Mouse (Mus musculus): ENCODE results near the gene Hspd1.
"Not testable (repeated sequence)": the region's sequence is repeated elsewhere in the genome, so short reads cannot be mapped to it uniquely, and the experiment has no call there.

The Hspd1 gene

DNA sequence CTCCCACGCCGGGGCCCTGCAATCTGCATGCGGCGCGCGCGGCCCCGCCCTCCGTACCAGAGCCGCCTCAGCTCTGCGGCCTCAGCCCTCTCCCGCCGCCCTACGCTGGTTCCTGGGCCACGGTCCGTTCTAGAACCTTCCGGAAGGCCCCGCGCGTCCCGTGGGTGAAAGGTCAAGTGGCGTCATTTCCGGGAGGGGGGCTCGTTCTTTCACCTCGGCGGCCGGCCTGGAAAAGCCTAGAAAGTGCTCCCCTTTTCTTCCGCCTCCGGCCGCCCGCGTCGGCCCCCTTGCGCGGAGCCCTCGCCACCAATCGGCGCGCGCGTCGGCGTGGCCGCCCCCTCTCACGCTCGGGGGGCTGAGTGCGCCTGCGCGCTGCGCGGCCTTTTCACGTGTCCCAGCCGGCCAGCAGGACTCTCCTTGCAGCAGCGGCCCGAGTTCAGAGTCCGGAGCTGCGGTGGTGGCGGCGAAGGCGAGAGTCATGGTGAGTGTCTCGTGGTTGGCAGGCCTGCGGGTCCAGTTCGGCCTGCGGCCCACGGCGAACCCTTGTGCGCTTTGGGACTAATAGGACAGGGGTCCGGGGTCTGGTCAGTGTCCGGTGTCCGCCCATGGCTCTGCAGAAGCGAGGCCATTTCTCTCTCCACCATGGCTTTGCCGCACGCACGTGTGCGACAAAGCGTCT, at the start of gene Hspd1, which contains the start of gene Hspe1:
Gene Hspd1 (minus strand): TSS at position 312 of the 679 bp plus-strand sequence.
Gene Hspe1 (plus strand): TSS at position 201 of the 679 bp plus-strand sequence.
- peak; percentile 99 for DNase-seq

GRCm38 (mm10) chr1:55135846-55136245, 47.8 kb upstream of the Hspd1 start:
- DNase-seq, result no peak

GRCm38 (mm10) chr1:55134301-55134700, 46.3 kb upstream of the Hspd1 start:
- no peak for DNase-seq

DNA sequence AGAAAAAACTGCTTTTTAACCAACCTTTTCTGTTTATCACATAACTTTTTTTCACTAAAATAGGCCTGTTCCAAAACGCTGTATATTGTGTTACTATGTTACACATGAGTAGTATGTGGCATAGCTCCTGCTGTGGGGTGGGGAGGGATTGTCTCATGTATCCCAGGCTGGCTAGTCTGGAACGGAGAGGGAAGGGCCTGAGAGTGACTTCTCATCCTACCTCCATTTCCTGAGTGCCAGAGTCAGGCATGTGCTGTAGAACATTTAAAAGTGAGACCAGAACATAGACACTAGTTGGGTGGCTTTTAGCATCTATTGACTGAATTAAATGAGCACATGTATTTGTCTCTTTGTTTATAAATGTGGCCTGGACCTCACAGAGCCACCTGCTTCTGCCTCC, 45.1 kb upstream of the Hspd1 start:
- no peak for DNase-seq

DNA sequence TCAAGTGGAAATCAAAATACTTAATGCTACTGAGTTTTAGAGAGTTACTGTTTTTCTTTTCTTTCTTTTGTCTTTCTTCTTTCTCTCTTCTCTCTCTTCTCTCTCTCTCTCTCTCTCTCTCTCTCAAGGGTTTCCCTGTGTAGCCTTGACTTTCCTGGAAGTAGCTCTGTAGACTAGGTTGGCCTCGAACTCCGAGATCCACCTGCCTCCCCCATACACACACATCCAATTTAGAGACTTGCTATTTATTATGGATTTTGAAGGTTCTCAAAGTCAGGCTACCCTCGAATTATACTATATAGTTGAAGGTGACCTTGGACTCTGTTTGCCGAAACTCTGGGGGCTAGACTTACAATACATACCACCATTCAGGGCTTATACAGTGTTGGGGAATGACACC, 44.3 kb upstream of the Hspd1 start:
- DNase-seq, result no peak

- peak; percentile 47 for DNase-seq
Measured at GRCm38 (mm10) chr1:55131424-55132014, 43.5 kb upstream of the Hspd1 start.

GRCm38 (mm10) chr1:55130943-55131401, 42.9 kb upstream of the Hspd1 start, which contains the start of gene Mob4:
TSS of gene Mob4 (plus strand) at chr1:55131231.
- peak; percentile 95 for DNase-seq

DNA sequence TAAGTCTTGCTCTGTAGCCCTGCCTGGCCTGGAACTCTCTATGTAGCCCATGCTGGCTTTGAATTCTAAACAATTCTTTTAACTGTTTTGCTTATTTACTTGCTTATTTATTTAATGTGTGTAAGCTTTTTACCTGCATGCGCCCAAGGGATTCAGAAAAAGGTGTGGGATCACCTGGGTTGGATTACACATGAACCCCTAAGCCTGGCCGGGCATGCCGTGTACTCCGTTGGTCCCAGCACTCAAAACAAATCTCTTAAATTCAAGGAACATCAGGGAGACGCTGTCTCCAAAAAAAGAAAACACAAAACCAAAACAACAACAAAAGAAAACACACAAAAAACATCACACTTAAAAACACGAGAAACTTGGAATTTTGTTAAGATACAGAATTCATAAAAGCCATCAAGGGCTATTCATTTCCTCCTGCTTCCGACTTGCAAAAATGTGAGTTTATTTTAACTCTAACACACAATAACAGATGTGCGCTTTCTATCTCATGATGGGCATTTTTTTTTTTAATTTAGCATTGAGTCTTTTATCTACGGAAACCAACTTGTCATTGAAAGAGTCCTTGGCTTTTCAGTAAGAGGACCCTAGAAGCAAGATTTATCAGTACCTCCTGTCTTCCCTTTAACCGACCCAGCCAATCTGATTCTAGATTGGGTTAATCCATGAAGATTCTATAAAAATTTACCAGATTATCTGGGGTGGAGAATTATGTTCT, 42.3 kb upstream of the Hspd1 start:
- DNase-seq, result no peak

GRCm38 (mm10) chr1:55129716-55130115, 41.7 kb upstream of the Hspd1 start:
- DNase-seq, result no peak

DNA sequence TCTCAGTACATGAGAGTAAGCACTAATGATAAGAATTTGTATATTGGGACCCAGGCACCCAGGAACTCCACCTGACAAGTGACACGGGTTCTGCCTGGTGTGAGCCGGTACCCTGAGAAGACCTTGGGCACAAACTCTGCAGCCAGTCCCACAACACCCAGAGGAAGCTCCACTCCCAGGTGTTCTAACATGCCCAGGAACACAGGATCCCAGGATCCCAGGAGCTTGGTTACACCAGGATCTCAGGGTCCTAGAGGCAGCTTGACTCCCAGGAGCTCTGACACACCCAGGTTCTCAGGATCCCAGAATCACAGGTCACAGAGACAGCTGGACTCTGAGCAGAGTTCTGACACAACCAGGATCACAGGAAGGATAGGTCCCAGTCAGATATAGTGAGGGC, 36.1 kb upstream of the Hspd1 start:
- not testable (repeated sequence) for DNase-seq

- DNase-seq, result no peak
Measured at GRCm38 (mm10) chr1:55123561-55123960, 35.5 kb upstream of the Hspd1 start.

- DNase-seq, result no peak
Measured at GRCm38 (mm10) chr1:55123046-55123445, 35.0 kb upstream of the Hspd1 start.

- no peak for DNase-seq
Measured at GRCm38 (mm10) chr1:55109066-55109766, 21.2 kb upstream of the Hspd1 start.

GRCm38 (mm10) chr1:55108473-55108872, 20.4 kb upstream of the Hspd1 start:
- no peak for DNase-seq

GRCm38 (mm10) chr1:55107644-55108043, 19.6 kb upstream of the Hspd1 start:
- DNase-seq, result no peak

GRCm38 (mm10) chr1:55106919-55107585, 19.0 kb upstream of the Hspd1 start:
- DNase-seq, result no peak

DNA sequence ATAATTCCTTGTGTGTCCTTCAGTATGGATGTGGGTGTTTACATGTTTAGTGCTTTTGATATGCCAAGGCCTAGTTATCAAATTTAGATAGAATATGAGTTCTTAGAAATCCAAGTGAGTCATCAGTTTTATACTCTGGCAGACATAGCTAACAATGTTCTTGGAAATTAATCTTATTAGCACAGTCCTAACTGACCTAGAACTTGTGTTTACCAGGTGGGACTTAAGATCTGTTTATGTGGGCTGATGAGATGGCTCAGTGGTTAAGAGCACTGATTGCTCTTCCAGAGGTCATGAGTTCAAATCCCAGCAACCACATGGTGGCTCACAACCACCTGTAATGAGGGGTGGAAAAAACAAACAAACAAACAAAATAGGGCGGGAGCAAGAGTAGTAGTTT, 4.4 kb upstream of the Hspd1 start:
- no peak for DNase-seq

DNA sequence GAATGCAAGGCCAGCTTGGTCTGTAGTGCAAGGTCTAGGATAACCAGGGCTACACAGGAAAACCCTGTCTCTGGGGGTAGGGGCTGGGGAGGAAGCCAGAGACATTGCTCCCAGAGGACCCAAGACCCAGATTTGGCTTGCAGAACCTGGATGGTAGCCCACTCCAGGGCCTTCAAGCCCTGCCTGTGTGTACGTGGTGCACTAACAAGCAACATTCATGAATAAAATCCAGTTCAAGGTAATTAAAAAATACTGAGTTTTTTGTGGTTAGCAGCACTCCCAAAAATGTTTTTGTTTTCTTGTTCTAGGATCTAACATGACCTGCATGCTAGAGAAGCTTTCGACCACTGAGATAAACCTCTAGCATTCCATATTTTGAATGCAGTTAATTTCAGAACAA, 4.0 kb upstream of the Hspd1 start:
- no peak for DNase-seq

DNA sequence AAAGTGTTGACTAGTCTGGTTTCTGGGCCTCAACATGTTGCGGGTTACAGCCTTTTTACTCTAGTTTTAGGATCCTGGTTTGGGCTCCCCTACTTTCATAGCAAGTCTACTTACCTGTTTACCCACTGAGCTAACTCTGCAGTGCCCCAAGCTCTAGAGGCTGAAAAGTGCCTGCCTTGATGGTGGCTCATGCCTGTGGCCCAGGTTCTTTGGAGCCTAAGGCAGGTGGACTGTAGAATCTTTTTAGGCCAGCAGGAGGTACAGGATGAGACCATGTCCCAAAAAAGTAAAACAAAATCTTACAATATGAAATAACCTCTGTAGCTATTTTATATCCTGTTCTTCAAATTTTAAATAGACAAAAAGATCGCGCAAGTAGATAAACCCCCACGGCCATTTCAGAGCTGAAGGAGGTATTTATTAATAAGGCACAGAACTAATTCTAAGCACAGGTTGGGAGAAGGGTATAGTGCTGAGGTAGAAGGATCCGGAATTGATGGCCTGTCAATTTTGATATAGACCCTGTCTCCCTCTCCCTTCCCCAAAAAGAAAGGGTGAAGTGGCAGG, 1.5 kb upstream of the Hspd1 start:
- DNase-seq, result no peak

GRCm38 (mm10) chr1:55088611-55089497, 811 bp upstream of the Hspd1 start:
- DNase-seq, result no peak

DNA sequence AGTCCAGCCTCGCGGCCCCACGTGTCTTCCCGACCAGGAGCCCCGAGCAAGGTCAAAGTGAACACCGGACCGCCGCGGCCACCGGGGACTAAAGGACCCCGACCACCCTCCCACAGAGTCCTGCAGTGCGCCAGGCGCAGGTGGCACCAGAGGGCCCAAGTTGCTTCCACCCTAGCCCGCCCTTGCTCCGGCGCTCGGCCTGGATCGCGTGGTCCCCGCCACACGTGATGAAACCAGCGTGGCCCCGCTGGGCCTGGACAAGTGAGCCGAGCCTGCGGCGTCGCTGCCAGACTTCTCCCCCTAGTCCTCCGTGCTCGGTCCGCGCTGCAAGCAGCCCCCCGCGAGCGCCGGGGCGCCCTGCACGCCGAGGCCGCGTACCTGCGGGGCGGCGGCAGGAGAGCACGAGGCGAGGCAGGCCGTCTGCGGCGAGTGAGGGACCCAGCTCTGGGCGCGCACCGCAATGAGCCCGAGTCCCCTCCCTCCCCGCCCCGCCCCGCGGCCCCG, 590 bp downstream of the Hspd1 start:
- DNase-seq, result no peak

Measured in lung, postnatal 14 days (tissue).